Mouse (Mus musculus) midbrain, embryonic 10.5 days (tissue): Measurements from ENCODE around the gene Mgea5. TPM values are rescaled to one million over a fixed set of nuclear protein-coding genes. Genes with fewer than 3 reads are reported as not detected.
A peak's percentile ranks its signal among the peaks of the same experiment; 100 is the strongest.
"Not testable (repeated sequence)": the region's sequence is repeated elsewhere in the genome, so short reads cannot be mapped to it uniquely, and the experiment has no call there.

Experiments used
- DNase-seq: peaks from one replicate; pipeline ENCODE4 v3.0.0-alpha.2; 2017; ENCODE audit warnings: low spot score
- H3K27ac ChIP-seq: fragments of 300-500 bp; sonication (generic); replicated peaks from 2 replicates; pipeline ENCODE4 v1.5.1; 2016; ENCODE audit warnings: mild to moderate bottlenecking
- H3K27me3 ChIP-seq: fragments of 300-500 bp; sonication (generic); 2 replicates; pipeline ENCODE4 v1.6.1; 2016; ENCODE audit warnings: low read depth, mild to moderate bottlenecking; ENCODE audit not compliant: poor library complexity, severe bottlenecking
- H3K36me3 ChIP-seq: fragments of 300-500 bp; sonication (generic); 2 replicates; pipeline ENCODE4 v1.6.1; 2016; ENCODE audit warnings: mild to moderate bottlenecking, moderate library complexity
- H3K4me1 ChIP-seq: fragments of 300-500 bp; sonication (generic); 2 replicates; pipeline ENCODE4 v1.6.1; 2016
- H3K4me3 ChIP-seq: fragments of 300-500 bp; sonication (generic); 2 replicates; pipeline ENCODE4 v1.5.1; 2016; ENCODE audit warnings: mild to moderate bottlenecking, moderate library complexity
- H3K9me3 ChIP-seq: fragments of 300-500 bp; sonication (generic); replicated peaks from 2 replicates; pipeline ENCODE4 v1.6.1; 2016; ENCODE audit warnings: mild to moderate bottlenecking
- WGBS: fragments of 180-500 bp; shearing (Covaris S2); methylation state at CpG from one replicate; pipeline ENCODE4 v1.1.7; 2016; 5-methylcytosine and 5-hydroxymethylcytosine counted together
- polyA plus RNA-seq: library from polyadenylated mRNA; unstranded; fragments of >200 nt; fragmentation: Nextera tagmentation; extraction: Ambion mirVana; gene quantifications from 2 replicates; pipeline ENCODE4 v1.2.1, GENCODE M21; 2016

Gene Mgea5
- polyA plus RNA-seq, 1 experiment from 2014 or later = 60.8 TPM

DNA sequence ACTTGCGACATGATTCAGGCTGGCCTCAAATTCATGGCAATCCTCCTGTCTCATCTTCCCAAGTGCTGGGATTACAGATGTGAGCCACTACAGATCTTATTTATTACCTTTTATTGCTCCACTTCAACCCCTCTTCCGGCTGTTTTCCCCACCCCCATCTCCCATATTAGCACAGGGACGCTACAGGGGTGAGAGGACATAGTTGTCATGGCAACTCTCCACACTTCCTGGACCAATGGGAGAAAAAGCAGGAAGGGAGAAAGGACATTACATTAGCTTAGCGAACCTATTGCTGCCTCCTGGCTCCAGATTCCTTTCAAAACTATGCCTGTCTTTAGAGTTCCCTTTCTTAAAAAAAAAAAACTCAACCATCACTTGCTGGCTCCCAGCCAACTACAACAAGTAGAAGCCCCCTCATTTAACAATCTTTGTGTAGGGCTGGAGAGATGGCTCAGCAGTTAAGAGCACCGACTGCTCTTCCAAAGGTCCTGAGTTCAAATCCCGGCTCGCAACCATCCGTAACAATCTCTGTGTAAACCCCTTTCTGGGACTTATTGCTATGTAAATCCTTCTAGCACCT, 29.1 kb upstream of the Mgea5 start:
- Histone ChIP-seq H3K27me3 (peaks cover 65% of the 10 kb centered on the region), H3K9me3 (no peaks in the 10 kb centered on the region), H3K36me3 (no peaks in the 10 kb centered on the region), H3K4me1 (peaks cover 52% of the 10 kb centered on the region), H3K27ac (no peak overlapping the region), H3K4me3 (peak overlapping the region; percentile 50)
- 19% methylated on average over 8 of the region's 8 CpGs for WGBS
- DNase-seq = no peak

GRCm38 (mm10) chr19:45812115-45812514, 28.5 kb upstream of the Mgea5 start:
- peak; percentile 55 for DNase-seq
- Histone ChIP-seq H3K27ac (no peak overlapping the region), H3K4me3 (peak overlapping the region; percentile 50), H3K36me3 (no peaks in the 10 kb centered on the region), H3K4me1 (peaks cover 45% of the 10 kb centered on the region), H3K9me3 (no peaks in the 10 kb centered on the region), H3K27me3 (peaks cover 59% of the 10 kb centered on the region)
- WGBS = 3% methylated on average over 16 of the region's 16 CpGs

DNA sequence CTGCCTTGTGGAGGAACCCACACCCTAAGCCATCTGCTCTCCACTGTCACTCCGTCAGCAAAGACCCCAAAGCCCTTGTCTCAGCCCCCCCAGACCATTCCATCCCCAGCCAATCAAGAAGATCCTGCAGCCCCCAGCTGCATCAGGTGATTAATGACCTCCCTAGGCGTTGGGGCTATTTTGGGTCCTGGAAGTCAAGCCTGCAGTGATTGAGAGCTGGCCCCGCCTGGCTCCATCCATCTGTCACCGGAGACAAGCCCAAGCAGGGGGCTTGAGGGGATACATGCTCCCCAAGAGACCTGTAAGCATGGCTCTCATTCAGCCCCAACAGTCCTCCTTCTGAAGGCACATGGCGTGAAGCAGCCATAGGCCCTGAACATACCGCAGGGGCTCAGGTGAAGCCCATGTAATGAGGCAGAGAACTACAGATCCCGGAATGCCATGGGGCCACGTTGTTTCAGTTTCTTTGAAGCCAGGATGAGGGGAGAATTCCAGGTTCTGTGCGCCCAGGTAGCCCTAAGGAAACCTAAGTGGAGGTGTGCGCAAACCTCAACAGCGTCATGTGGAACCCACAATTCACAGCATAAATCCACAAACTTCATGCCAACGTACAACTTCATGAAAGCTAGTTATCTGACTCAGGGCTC, 27.5 kb upstream of the Mgea5 start:
- Histone ChIP-seq H3K4me3 (no peak overlapping the region), H3K27ac (no peak overlapping the region), H3K4me1 (peaks cover 36% of the 10 kb centered on the region), H3K9me3 (no peaks in the 10 kb centered on the region), H3K27me3 (peaks cover 52% of the 10 kb centered on the region), H3K36me3 (no peaks in the 10 kb centered on the region)
- no peak for DNase-seq
- 74% methylated on average over 12 of the region's 12 CpGs for WGBS

DNA sequence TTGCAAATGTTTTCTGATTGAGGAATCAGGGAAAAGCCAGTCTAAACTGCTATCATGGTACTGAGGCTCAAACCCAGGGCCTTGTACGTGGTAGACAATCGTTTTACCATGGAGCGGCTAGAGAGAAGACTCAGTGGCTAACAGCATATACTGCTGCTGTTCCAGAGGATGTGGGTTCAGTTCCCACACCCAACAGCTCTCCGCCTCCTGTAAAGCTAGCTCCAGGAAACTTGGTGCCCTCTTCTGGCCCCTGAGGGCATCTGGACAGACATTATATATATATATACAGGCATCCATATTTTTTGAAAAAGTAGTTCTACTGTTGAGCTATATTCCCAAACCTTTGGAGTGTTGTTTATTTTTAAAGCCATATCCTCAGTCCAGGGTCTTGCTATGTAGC, 24.1 kb upstream of the Mgea5 start:
- Histone ChIP-seq H3K4me1 (peaks cover 30% of the 10 kb centered on the region), H3K27ac (no peak overlapping the region), H3K4me3 (no peak overlapping the region), H3K27me3 (peaks cover 20% of the 10 kb centered on the region), H3K9me3 (no peaks in the 10 kb centered on the region), H3K36me3 (no peaks in the 10 kb centered on the region)
- 94% methylated on average over 4 of the region's 4 CpGs for WGBS
- no peak for DNase-seq

GRCm38 (mm10) chr19:45805817-45806216, 22.2 kb upstream of the Mgea5 start:
- DNase-seq, H3K4me3 ChIP-seq, H3K36me3 ChIP-seq, H3K9me3 ChIP-seq, H3K27me3 ChIP-seq, H3K27ac ChIP-seq: not testable (repeated sequence)
- WGBS = 93% methylated on average over 6 of the region's 6 CpGs
- peaks cover 19% of the 10 kb centered on the region for H3K4me1 ChIP-seq

- DNase-seq = no peak
- 25% methylated on average over 12 of the region's 12 CpGs for WGBS
- H3K4me3 ChIP-seq = no peak overlapping the region
These were observed 21.1 kb upstream of the Mgea5 start for GRCm38 (mm10) chr19:45804593-45805368.

DNA sequence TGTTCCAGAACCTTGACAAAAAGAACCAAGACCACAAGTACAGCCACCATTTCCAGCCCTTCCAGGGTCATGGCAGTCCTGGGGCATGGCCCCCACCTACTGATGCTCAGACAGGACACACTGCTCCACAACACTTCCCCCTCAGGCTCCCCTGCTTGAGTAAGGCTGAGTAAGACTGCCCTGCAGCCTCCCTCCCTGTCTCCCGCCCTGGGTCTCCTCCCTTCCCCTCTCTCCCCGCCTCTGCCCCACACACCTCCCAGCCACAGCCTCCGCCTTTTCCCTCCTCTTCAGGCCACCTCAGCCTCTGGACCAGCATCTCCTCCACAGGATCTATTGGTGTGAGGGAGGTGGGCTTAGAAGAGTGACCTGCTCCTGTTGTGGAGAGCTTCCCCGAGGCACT, 19.8 kb upstream of the Mgea5 start:
- Histone ChIP-seq H3K36me3 (no peaks in the 10 kb centered on the region), H3K9me3 (no peaks in the 10 kb centered on the region), H3K27ac (no peak overlapping the region), H3K4me1 (peaks cover 19% of the 10 kb centered on the region), H3K27me3 (no peaks in the 10 kb centered on the region), H3K4me3 (no peak overlapping the region)
- DNase-seq = no peak
- 33% methylated on average over 4 of the region's 4 CpGs for WGBS

More at GRCm38 (mm10) chr19:45804593-45805368, 21.1 kb upstream of the Mgea5 start:
- H3K27ac ChIP-seq = 0 out of 2 replicates have a peak overlapping the region, but pooled peaks have one; percentile 18
- no peaks in the 10 kb centered on the region for H3K9me3 ChIP-seq
- H3K36me3 ChIP-seq = no peaks in the 10 kb centered on the region
- no peaks in the 10 kb centered on the region for H3K27me3 ChIP-seq
- peaks cover 19% of the 10 kb centered on the region for H3K4me1 ChIP-seq

DNA sequence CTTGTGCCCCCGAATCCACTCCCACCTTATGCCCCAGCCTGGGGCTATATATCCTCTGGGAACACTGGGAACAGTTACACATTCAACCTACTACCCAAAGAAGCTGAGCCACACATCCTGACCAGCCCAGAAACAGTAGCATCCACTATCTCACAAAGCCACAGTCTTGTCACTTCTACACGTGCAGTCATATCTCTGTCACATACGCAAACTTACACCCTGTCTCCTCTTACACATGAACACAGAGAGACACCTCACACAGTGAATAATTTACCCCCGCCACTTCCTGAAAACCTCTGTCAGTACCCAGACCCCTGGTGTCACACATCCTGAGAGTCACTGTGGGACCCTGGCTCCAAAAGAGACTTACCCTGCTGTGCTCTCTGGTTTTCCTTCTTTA, 19.1 kb upstream of the Mgea5 start:
- DNase-seq = no peak
- Histone ChIP-seq H3K9me3 (no peaks in the 10 kb centered on the region), H3K27ac (no peak overlapping the region), H3K27me3 (no peaks in the 10 kb centered on the region), H3K4me1 (peaks cover 19% of the 10 kb centered on the region), H3K4me3 (no peak overlapping the region), H3K36me3 (no peaks in the 10 kb centered on the region)
- 75% methylated on average over 4 of the region's 4 CpGs for WGBS

- no peak overlapping the region for H3K4me3 ChIP-seq
- no peaks in the 10 kb centered on the region for H3K36me3 ChIP-seq
- no peak overlapping the region for H3K27ac ChIP-seq
- no peak for DNase-seq
- H3K4me1 ChIP-seq = peaks cover 11% of the 10 kb centered on the region
- H3K27me3 ChIP-seq = no peaks in the 10 kb centered on the region; the same call in 1 of the 2 replicates
- 76% methylated on average over 15 of the region's 15 CpGs for WGBS
- H3K9me3 ChIP-seq = no peaks in the 10 kb centered on the region
These were observed 13.2 kb upstream of the Mgea5 start for GRCm38 (mm10) chr19:45796879-45797278.

DNA sequence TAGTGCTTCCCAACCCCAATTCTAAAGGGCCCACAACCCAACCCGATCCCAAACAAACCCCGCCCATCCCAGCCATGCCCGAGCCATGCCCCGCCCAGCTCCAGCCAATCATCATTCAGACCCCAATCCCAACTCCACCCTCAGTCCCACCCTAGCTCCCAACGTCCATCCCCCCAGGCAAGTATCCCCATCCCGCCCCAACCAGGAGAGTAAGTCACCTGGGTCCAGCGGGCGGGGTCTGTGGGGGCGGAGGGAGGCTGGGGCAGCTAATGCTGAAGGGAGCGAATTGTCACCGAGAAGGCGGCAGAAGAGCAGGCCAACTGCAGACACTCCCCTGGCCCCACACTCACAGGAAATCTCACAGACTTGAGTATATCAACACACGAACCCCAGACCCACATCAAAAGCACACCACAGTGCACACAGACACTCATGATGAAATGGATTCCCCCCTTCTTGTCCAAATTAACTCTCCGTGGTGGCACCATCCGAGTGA, 12.5 kb upstream of the Mgea5 start:
- 0 out of 2 replicates have a peak overlapping the region, but pooled peaks have one; percentile 15 for H3K27ac ChIP-seq
- no peaks in the 10 kb centered on the region for H3K9me3 ChIP-seq
- 9% methylated on average over 15 of the region's 15 CpGs for WGBS
- H3K4me3 ChIP-seq = peak overlapping the region; percentile 49
- no peak for DNase-seq
- no peaks in the 10 kb centered on the region; the same call in 1 of the 2 replicates for H3K27me3 ChIP-seq
- peaks cover 11% of the 10 kb centered on the region for H3K4me1 ChIP-seq
- no peaks in the 10 kb centered on the region for H3K36me3 ChIP-seq

GRCm38 (mm10) chr19:45795406-45795944, 11.8 kb upstream of the Mgea5 start:
- 33% methylated on average over 15 of the region's 15 CpGs for WGBS
- Histone ChIP-seq H3K36me3 (no peaks in the 10 kb centered on the region), H3K4me3 (peak overlapping the region; percentile 49)

DNA sequence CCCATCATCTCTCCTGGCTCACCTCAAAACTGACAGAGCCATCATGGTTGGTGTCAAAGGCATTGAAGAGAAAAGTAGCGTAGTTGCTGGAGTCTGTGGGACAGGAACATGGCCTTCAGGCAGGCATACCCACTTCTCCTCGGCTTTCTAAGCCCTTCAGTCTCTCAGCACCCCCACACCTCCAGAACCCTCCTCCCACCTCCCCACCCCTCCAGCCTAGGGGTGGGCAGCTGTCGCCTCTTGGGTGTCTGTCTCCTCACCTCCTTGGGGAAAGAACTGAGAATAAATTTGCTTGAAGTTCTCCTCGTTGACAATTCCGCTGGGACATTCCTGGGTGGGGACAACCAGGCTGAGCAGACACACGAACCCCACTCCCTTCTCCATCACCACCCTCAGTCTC, 11.1 kb upstream of the Mgea5 start:
- peaks cover 11% of the 10 kb centered on the region for H3K4me1 ChIP-seq
- H3K4me3 ChIP-seq = no peak overlapping the region
- DNase-seq = no peak
- H3K36me3 ChIP-seq = no peaks in the 10 kb centered on the region
- no peaks in the 10 kb centered on the region for H3K9me3 ChIP-seq
- H3K27me3 ChIP-seq = no peaks in the 10 kb centered on the region; the same call in 1 of the 2 replicates
- WGBS = 87% methylated on average over 6 of the region's 6 CpGs
- H3K27ac ChIP-seq = no peak overlapping the region

More at GRCm38 (mm10) chr19:45795406-45795944, 11.8 kb upstream of the Mgea5 start:
- H3K4me1 ChIP-seq = peaks cover 11% of the 10 kb centered on the region
- no peak for DNase-seq
- no peak overlapping the region for H3K27ac ChIP-seq
- no peaks in the 10 kb centered on the region; the same call in 1 of the 2 replicates for H3K27me3 ChIP-seq
- no peaks in the 10 kb centered on the region for H3K9me3 ChIP-seq
